ENCODE assay signal across 14 mouse cellular contexts in the genomic region with DNA sequence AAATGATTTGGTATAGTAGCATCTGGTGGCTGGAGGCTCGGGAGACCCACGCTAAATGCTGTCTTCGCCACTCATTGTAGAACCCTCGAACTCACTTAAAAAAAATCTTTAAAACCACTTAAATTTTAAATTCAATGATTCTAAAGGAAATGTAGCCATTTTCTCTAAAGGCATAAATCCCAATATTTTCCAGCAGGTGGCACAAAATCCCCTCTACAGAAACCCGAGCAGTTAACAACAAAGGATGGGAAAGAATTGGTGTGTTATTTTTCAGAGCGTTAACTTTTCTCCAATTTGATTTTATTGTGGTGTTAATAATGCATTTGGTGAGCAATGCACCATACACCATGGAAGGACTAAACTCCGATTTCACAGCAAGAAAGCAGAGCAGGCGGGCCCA.
A peak's percentile ranks its signal among the peaks of the same experiment; 100 is the strongest.
DNase-seq lines count a peak whose midpoint lies in the region; ATAC-seq and TF ChIP-seq lines count a peak whose summit lies in the region.
"Had no signal": no experiment of that assay in that cellular context is flagged by ENCODE, and none has a peak within 500 bp of the region (broad histone marks: within the 10 kb centered on the region; RNA-seq: fewer than 3 reads in every experiment).

No protein-coding gene starts in this region.

- H3K27me3 ChIP-seq in liver, postnatal 0 days (ENCODE audit: insufficient read depth, low read length): no peaks in the 10 kb centered on the region
- no peaks in the 10 kb centered on the region for H3K27me3 ChIP-seq in liver, embryonic 12.5 days (replicated peaks)
- no peaks in the 10 kb centered on the region for H3K27me3 ChIP-seq in hindbrain, embryonic 13.5 days
- H3K27me3 ChIP-seq: heart, embryonic 13.5 days; neural tube, embryonic 12.5 days had no signal

- H3K4me3 ChIP-seq in liver, postnatal 0 days (ENCODE audit: low read depth, low read length): no peak overlapping the region
- no peak overlapping the region for H3K4me3 ChIP-seq in liver, embryonic 12.5 days
- no peak overlapping the region for H3K4me3 ChIP-seq in hindbrain, embryonic 13.5 days
- H3K4me3 ChIP-seq: heart, embryonic 13.5 days; neural tube, embryonic 12.5 days had no signal

- 78% methylated on average over 8 of the region's 8 CpGs for WGBS in liver, postnatal 0 days (ENCODE audit: insufficient replicate concordance)
- 64% methylated on average over 8 of the region's 8 CpGs for WGBS in liver, embryonic 12.5 days (ENCODE audit: insufficient replicate concordance)
- 60% methylated on average over 8 of the region's 8 CpGs for WGBS in hindbrain, embryonic 13.5 days

- TF ChIP-seq EP300 in liver, postnatal 0 days (IDR thresholded peaks at IDR 0.05; ENCODE audit: low read depth): no peak

- no peaks in the 10 kb centered on the region for H3K36me3 ChIP-seq in liver, postnatal 0 days (replicated peaks; ENCODE audit: insufficient read depth, low read length)
- no peaks in the 10 kb centered on the region for H3K36me3 ChIP-seq in liver, embryonic 12.5 days
- peaks cover 5% of the 10 kb centered on the region; the same call in 1 of the 2 replicates for H3K36me3 ChIP-seq in hindbrain, embryonic 13.5 days
- H3K36me3 ChIP-seq: neural tube, embryonic 12.5 days had no signal

- peak; percentile 44 for TF ChIP-seq CTCF in liver, postnatal 0 days (IDR thresholded peaks at IDR 0.05; ENCODE audit: low read depth)
- peak; percentile 21; the same call in 1 of the 2 replicates for TF ChIP-seq CTCF in brain, embryonic 14.5 days (IDR thresholded peaks at IDR 0.05; ENCODE audit: borderline replicate concordance, extremely low read depth, insufficient read depth, insufficient read length)

- H3K4me1 ChIP-seq in liver, postnatal 0 days (ENCODE audit: insufficient read depth): no peaks in the 10 kb centered on the region
- no peaks in the 10 kb centered on the region for H3K4me1 ChIP-seq in liver, embryonic 12.5 days
- peaks cover 56% of the 10 kb centered on the region for H3K4me1 ChIP-seq in hindbrain, embryonic 13.5 days (replicated peaks)
- H3K4me1 ChIP-seq: heart, embryonic 13.5 days had no signal

- no peak overlapping the region for H3K9ac ChIP-seq in liver, postnatal 0 days (replicated peaks)
- no peak overlapping the region for H3K9ac ChIP-seq in liver, embryonic 12.5 days
- 0 out of 2 replicates have a peak overlapping the region, but pooled peaks have one; percentile 29 for H3K9ac ChIP-seq in hindbrain, embryonic 13.5 days
- H3K9ac ChIP-seq: heart, embryonic 13.5 days; neural tube, embryonic 12.5 days had no signal

- DNase-seq in liver, postnatal 0 days: no peak
- DNase-seq in brain, embryonic 14.5 days (ENCODE audit: low read depth): peak; percentile 77
- DNase-seq in retina, embryonic 14.5 days (ENCODE audit: low spot score): peak; percentile 66
- DNase-seq in urinary bladder, postnatal 14 days (ENCODE audit: low spot score): no peak
- DNase-seq in lung, postnatal 14 days: no peak
- DNase-seq: adrenal gland, postnatal 10 days; cerebellum, adult 9-10 months; left cerebral cortex, postnatal 4 days; lung, postnatal 36 days; thymus, adult 2 months had no signal

- H3K27ac ChIP-seq in liver, postnatal 0 days (ENCODE audit: low read depth): no peak overlapping the region
- H3K27ac ChIP-seq in liver, embryonic 12.5 days: no peak overlapping the region
- peak overlapping the region; percentile 75 for H3K27ac ChIP-seq in hindbrain, embryonic 13.5 days
- H3K27ac ChIP-seq: heart, embryonic 13.5 days; neural tube, embryonic 12.5 days had no signal

- H3K4me2 ChIP-seq in liver, postnatal 0 days (ENCODE audit: low read depth, low read length): no peak overlapping the region
- no peak overlapping the region for H3K4me2 ChIP-seq in liver, embryonic 12.5 days
- no peak overlapping the region for H3K4me2 ChIP-seq in hindbrain, embryonic 13.5 days
- H3K4me2 ChIP-seq: heart, embryonic 13.5 days; neural tube, embryonic 12.5 days had no signal

- ATAC-seq in liver, postnatal 0 days: no peak
- no peak for ATAC-seq in liver, embryonic 12.5 days
- ATAC-seq in hindbrain, embryonic 13.5 days (ENCODE audit: low FRiP score): no peak

- no peak for TF ChIP-seq POLR2A in brain, embryonic 14.5 days (IDR thresholded peaks at IDR 0.05; ENCODE audit: borderline replicate concordance, extremely low read depth, insufficient read depth, insufficient read length, poor library complexity, severe bottlenecking)

- no peaks in the 10 kb centered on the region for H3K9me3 ChIP-seq in liver, postnatal 0 days (ENCODE audit: low read length)
- no peaks in the 10 kb centered on the region for H3K9me3 ChIP-seq in liver, embryonic 12.5 days (replicated peaks)
- no peaks in the 10 kb centered on the region for H3K9me3 ChIP-seq in hindbrain, embryonic 13.5 days
- H3K9me3 ChIP-seq: heart, embryonic 13.5 days; neural tube, embryonic 12.5 days had no signal

Comparison
In these comparisons a context has a peak if more than half of its experiments do, and no peak if none do; other contexts are left out.
1. DNase-seq: peak in brain, embryonic 14.5 days (single experiment) and retina, embryonic 14.5 days (single experiment); none in liver, postnatal 0 days (single experiment), urinary bladder, postnatal 14 days (single experiment) and lung, postnatal 14 days (single experiment).